16 mouse cellular contexts compared by ENCODE assay signal in genomic region chr12:50899609-50900447, GRCm38 (mm10).
A peak's percentile ranks its signal among the peaks of the same experiment; 100 is the strongest.
DNase-seq lines count a peak whose midpoint lies in the region; ATAC-seq and TF ChIP-seq lines count a peak whose summit lies in the region.
"Had no signal": no experiment of that assay in that cellular context is flagged by ENCODE, and none has a peak within 500 bp of the region (broad histone marks: within the 10 kb centered on the region; RNA-seq: fewer than 3 reads in every experiment).

No protein-coding gene starts in this region.

- no peak for DNase-seq in intestine, embryonic 14.5 days (ENCODE audit: low spot score)
- DNase-seq in embryo, embryonic 11.5 days (ENCODE audit: low read depth, low spot score): peak; percentile 19
- DNase-seq in kidney, postnatal 0 days (ENCODE audit: low spot score): peak; percentile 75
- no peak for DNase-seq in neural tube, embryonic 10.5 days (ENCODE audit: extremely low spot score, low spot score)
- no peak for DNase-seq in layer of hippocampus, postnatal 36 days
- DNase-seq in thymus, postnatal 4 days: no peak
- DNase-seq: cerebellum, postnatal 14 days; liver, embryonic 13.5 days; right cerebral cortex, postnatal 25 days had no signal

- ATAC-seq in intestine, embryonic 14.5 days (replicated peaks; ENCODE audit: low FRiP score, low TSS enrichment, low read depth): peak; percentile 68; the same call in 1 of the 2 replicates
- ATAC-seq in intestine, postnatal 0 days: no peak
- peak; percentile 85; the same call in 1 of the 2 replicates for ATAC-seq in kidney, postnatal 0 days (replicated peaks; ENCODE audit: low FRiP score, low read depth)
- ATAC-seq in stomach, embryonic 14.5 days (ENCODE audit: insufficient number of reproducible peaks, insufficient read depth, low FRiP score, low read depth): peak; percentile 85; the same call in 1 of the 2 replicates
- ATAC-seq: hindbrain, postnatal 0 days; midbrain, embryonic 13.5 days had no signal

- H3K4me1 ChIP-seq in intestine, embryonic 14.5 days (replicated peaks; ENCODE audit: control insufficient read depth, insufficient read depth, low read length): 0 out of 2 replicates have a peak, but pooled peaks cover 5% of the 10 kb centered on the region
- no peaks in the 10 kb centered on the region for H3K4me1 ChIP-seq in intestine, postnatal 0 days (replicated peaks; ENCODE audit: control insufficient read depth, insufficient read depth, low read length)
- H3K4me1 ChIP-seq in kidney, postnatal 0 days (replicated peaks; ENCODE audit: insufficient read depth, low read length): no peaks in the 10 kb centered on the region
- H3K4me1 ChIP-seq in stomach, embryonic 14.5 days (ENCODE audit: control insufficient read depth, insufficient read depth, low read length): no peaks in the 10 kb centered on the region
- H3K4me1 ChIP-seq: embryonic facial prominence, embryonic 13.5 days; liver, embryonic 13.5 days; midbrain, embryonic 13.5 days had no signal

- H3K9ac ChIP-seq in intestine, embryonic 14.5 days (ENCODE audit: low read length): no peak overlapping the region
- H3K9ac ChIP-seq in intestine, postnatal 0 days (ENCODE audit: low read depth, low read length): no peak overlapping the region
- no peak overlapping the region for H3K9ac ChIP-seq in kidney, postnatal 0 days (ENCODE audit: low read depth, low read length)
- no peak overlapping the region for H3K9ac ChIP-seq in stomach, embryonic 14.5 days (replicated peaks; ENCODE audit: low read depth, low read length)
- H3K9ac ChIP-seq: embryonic facial prominence, embryonic 13.5 days; liver, embryonic 13.5 days; midbrain, embryonic 13.5 days had no signal

- H3K9me3 ChIP-seq in intestine, embryonic 14.5 days (ENCODE audit: control insufficient read depth, low read length): no peaks in the 10 kb centered on the region
- H3K9me3 ChIP-seq in intestine, postnatal 0 days (ENCODE audit: control insufficient read depth): no peaks in the 10 kb centered on the region
- no peaks in the 10 kb centered on the region for H3K9me3 ChIP-seq in kidney, postnatal 0 days (replicated peaks; ENCODE audit: low read length)
- no peaks in the 10 kb centered on the region for H3K9me3 ChIP-seq in stomach, embryonic 14.5 days (ENCODE audit: control insufficient read depth, low read depth, low read length)
- H3K9me3 ChIP-seq: embryonic facial prominence, embryonic 13.5 days; liver, embryonic 13.5 days; midbrain, embryonic 13.5 days had no signal

- H3K4me2 ChIP-seq in intestine, embryonic 14.5 days (ENCODE audit: low read length): no peak overlapping the region
- no peak overlapping the region for H3K4me2 ChIP-seq in intestine, postnatal 0 days (replicated peaks; ENCODE audit: low read depth)
- H3K4me2 ChIP-seq in kidney, postnatal 0 days (ENCODE audit: low read length): no peak overlapping the region
- H3K4me2 ChIP-seq in stomach, embryonic 14.5 days (replicated peaks; ENCODE audit: low read depth, low read length): no peak overlapping the region
- H3K4me2 ChIP-seq: embryonic facial prominence, embryonic 13.5 days; heart, embryonic 11.5 days; liver, embryonic 13.5 days; midbrain, embryonic 13.5 days had no signal

- H3K4me3 ChIP-seq in intestine, embryonic 14.5 days (ENCODE audit: low read depth, low read length): no peak overlapping the region
- no peak overlapping the region for H3K4me3 ChIP-seq in intestine, postnatal 0 days (ENCODE audit: low read depth, low read length)
- no peak overlapping the region for H3K4me3 ChIP-seq in kidney, postnatal 0 days (replicated peaks; ENCODE audit: low read depth, low read length)
- no peak overlapping the region for H3K4me3 ChIP-seq in stomach, embryonic 14.5 days (ENCODE audit: low read depth, low read length)
- H3K4me3 ChIP-seq: embryonic facial prominence, embryonic 13.5 days; liver, embryonic 13.5 days; midbrain, embryonic 13.5 days had no signal

- 53% methylated on average over 13 of the region's 13 CpGs for WGBS in intestine, embryonic 14.5 days
- WGBS in intestine, postnatal 0 days: 44% methylated on average over 13 of the region's 13 CpGs
- WGBS in kidney, postnatal 0 days: 54% methylated on average over 13 of the region's 13 CpGs
- 49% methylated on average over 13 of the region's 13 CpGs for WGBS in stomach, embryonic 14.5 days

- H3K36me3 ChIP-seq in intestine, embryonic 14.5 days (ENCODE audit: control insufficient read depth, insufficient read depth, low read length): no peaks in the 10 kb centered on the region
- H3K36me3 ChIP-seq in intestine, postnatal 0 days (ENCODE audit: control insufficient read depth, insufficient read depth): no peaks in the 10 kb centered on the region
- H3K36me3 ChIP-seq in kidney, postnatal 0 days (ENCODE audit: insufficient read depth, low read length): no peaks in the 10 kb centered on the region
- no peaks in the 10 kb centered on the region for H3K36me3 ChIP-seq in stomach, embryonic 14.5 days (ENCODE audit: control insufficient read depth, insufficient read depth, low read length)
- H3K36me3 ChIP-seq: embryonic facial prominence, embryonic 13.5 days; liver, embryonic 13.5 days; midbrain, embryonic 13.5 days had no signal

- no peak for TF ChIP-seq CTCF in intestine, postnatal 0 days (IDR thresholded peaks at IDR 0.05; ENCODE audit: low read depth)
- no peak for TF ChIP-seq CTCF in kidney, postnatal 0 days (IDR thresholded peaks at IDR 0.05; ENCODE audit: low read depth)

- no peak overlapping the region for H3K27ac ChIP-seq in intestine, embryonic 14.5 days (ENCODE audit: low read depth)
- no peak overlapping the region for H3K27ac ChIP-seq in intestine, postnatal 0 days (ENCODE audit: low read depth, low read length)
- H3K27ac ChIP-seq in kidney, postnatal 0 days: no peak overlapping the region
- no peak overlapping the region for H3K27ac ChIP-seq in stomach, embryonic 14.5 days (ENCODE audit: low read length)
- H3K27ac ChIP-seq: embryonic facial prominence, embryonic 13.5 days; hindbrain, postnatal 0 days; liver, embryonic 13.5 days; midbrain, embryonic 13.5 days had no signal

- H3K27me3 ChIP-seq in intestine, embryonic 14.5 days (replicated peaks; ENCODE audit: control insufficient read depth, insufficient read depth, low read length): no peaks in the 10 kb centered on the region
- no peaks in the 10 kb centered on the region for H3K27me3 ChIP-seq in intestine, postnatal 0 days (replicated peaks; ENCODE audit: control insufficient read depth, insufficient read depth, low read length)
- no peaks in the 10 kb centered on the region for H3K27me3 ChIP-seq in kidney, postnatal 0 days (ENCODE audit: insufficient read depth, low read length)
- no peaks in the 10 kb centered on the region for H3K27me3 ChIP-seq in stomach, embryonic 14.5 days (ENCODE audit: control insufficient read depth, insufficient read depth, low read length)
- H3K27me3 ChIP-seq: CH12.LX; embryonic facial prominence, embryonic 13.5 days; liver, embryonic 13.5 days; midbrain, embryonic 13.5 days had no signal

Comparison
In these comparisons a context has a peak if more than half of its experiments do, and no peak if none do; other contexts are left out.
1. DNase-seq: peak in embryo, embryonic 11.5 days (single experiment) and kidney, postnatal 0 days (single experiment); none in intestine, embryonic 14.5 days (single experiment), neural tube, embryonic 10.5 days (single experiment), layer of hippocampus, postnatal 36 days (0 of 2) and thymus, postnatal 4 days (single experiment).